Mouse (Mus musculus) small intestine, adult 2 months (tissue): Measurements from ENCODE around the gene Fes.

ENCODE experiments used
- CTCF ChIP-seq: fragments of 200-500 bp; IDR thresholded peaks from 2 replicates; pipeline ENCODE4 v1.5.1; 2012; ENCODE audit warnings: low read depth, mild to moderate bottlenecking, control low read depth, inconsistent platforms, low read length, moderate library complexity, mixed read lengths; ENCODE audit not compliant: insufficient replicate concordance, insufficient read length; ENCODE audit errors: extremely low read depth
- POLR2A ChIP-seq: fragments of 200-500 bp; IDR thresholded peaks from 2 replicates; pipeline ENCODE4 v1.6.1; 2012; ENCODE audit warnings: low read depth, mild to moderate bottlenecking, control low read depth, inconsistent platforms, low read length, moderate library complexity

DNA sequence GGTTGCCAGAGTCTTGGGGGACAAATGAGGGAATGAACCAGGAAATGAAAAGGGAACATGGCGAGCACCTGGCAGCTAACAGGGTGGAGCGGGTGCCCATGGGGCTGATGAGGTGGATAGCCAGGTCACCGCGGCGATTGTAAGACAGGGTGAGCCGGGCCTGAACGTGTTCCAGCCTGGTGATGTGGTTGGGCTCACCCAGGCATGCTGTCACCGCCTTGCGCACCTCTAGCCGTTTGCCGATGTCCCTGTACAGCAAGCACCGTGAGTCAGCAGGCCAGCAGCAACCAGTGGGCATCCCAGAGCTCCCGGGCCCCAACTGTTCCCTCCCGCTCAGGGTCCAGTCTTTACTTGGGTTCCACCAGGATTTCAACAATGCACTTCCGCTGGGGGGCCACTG, 4.4 kb upstream of the Fes start:
- TF ChIP-seq CTCF (no peak), POLR2A (no peak)
